Mouse (Mus musculus): Measurements from ENCODE around the gene Brinp2. TPM values are rescaled to one million over a fixed set of nuclear protein-coding genes. Genes with fewer than 3 reads are reported as not detected.
A peak's percentile ranks its signal among the peaks of the same experiment; 100 is the strongest.

The Brinp2 gene
- polyA plus RNA-seq, 1 experiment from 2014 or later, result 0.29 TPM

GRCm38 (mm10) chr1:158283869-158284268 is 72.3 kb downstream of the Brinp2 start:
- Histone ChIP-seq H3K4me1 (peaks cover 10% of the 10 kb centered on the region; the same call in 1 of the 2 replicates), H3K4me2 (replicated peaks) (no peak overlapping the region), H3K4me3 (no peak overlapping the region), H3K27ac (no peak overlapping the region), H3K9ac (no peak overlapping the region), H3K9me3 (no peaks in the 10 kb centered on the region), H3K36me3 (no peaks in the 10 kb centered on the region), H3K27me3 (0 out of 2 replicates have a peak, but pooled peaks cover 2% of the 10 kb centered on the region)
- 61% methylated on average over 7 of the region's 7 CpGs for WGBS
- ATAC-seq (ENCODE audit: low FRiP score, low read depth), result peak; percentile 48; the same call in 1 of the 2 replicates

- H3K4me1 ChIP-seq, result peaks cover 2% of the 10 kb centered on the region; the same call in 1 of the 2 replicates
- H3K9me3 ChIP-seq, result no peaks in the 10 kb centered on the region
- no peaks in the 10 kb centered on the region for H3K27me3 ChIP-seq
- H3K9ac ChIP-seq, result no peak overlapping the region
- H3K36me3 ChIP-seq, result no peaks in the 10 kb centered on the region
- 85% methylated on average over 9 of the region's 9 CpGs for WGBS
- no peak overlapping the region for H3K4me3 ChIP-seq
- no peak overlapping the region for H3K27ac ChIP-seq
- ATAC-seq (ENCODE audit: low FRiP score, low read depth), result no peak
- H3K4me2 ChIP-seq (replicated peaks), result no peak overlapping the region
Measured at GRCm38 (mm10) chr1:158272058-158272457, 84.1 kb downstream of the Brinp2 start.

GRCm38 (mm10) chr1:158267020-158267571 is 89.0 kb downstream of the Brinp2 start:
- Histone ChIP-seq H3K4me3 (no peak overlapping the region), H3K4me1 (peaks cover 11% of the 10 kb centered on the region), H3K36me3 (no peaks in the 10 kb centered on the region), H3K4me2 (replicated peaks) (no peak overlapping the region), H3K27me3 (0 out of 2 replicates have a peak, but pooled peaks cover 3% of the 10 kb centered on the region), H3K9me3 (no peaks in the 10 kb centered on the region), H3K9ac (no peak overlapping the region), H3K27ac (no peak overlapping the region)
- WGBS, result 22% methylated on average over 8 of the region's 8 CpGs
- peak; percentile 72 for ATAC-seq (ENCODE audit: low FRiP score, low read depth)

GRCm38 (mm10) chr1:158266293-158267019 is 89.7 kb downstream of the Brinp2 start:
- H3K9ac ChIP-seq, result no peak overlapping the region
- H3K27me3 ChIP-seq, result 0 out of 2 replicates have a peak, but pooled peaks cover 3% of the 10 kb centered on the region
- WGBS, result 31% methylated on average over 3 of the region's 3 CpGs
- no peak overlapping the region for H3K4me2 ChIP-seq (replicated peaks)
- H3K36me3 ChIP-seq, result no peaks in the 10 kb centered on the region
- H3K4me1 ChIP-seq, result peaks cover 11% of the 10 kb centered on the region
- H3K27ac ChIP-seq, result no peak overlapping the region
- no peak overlapping the region for H3K4me3 ChIP-seq
- H3K9me3 ChIP-seq, result no peaks in the 10 kb centered on the region
- peak; percentile 66 for ATAC-seq (ENCODE audit: low FRiP score, low read depth)

- H3K27me3 ChIP-seq, result 0 out of 2 replicates have a peak, but pooled peaks cover 4% of the 10 kb centered on the region
- H3K4me2 ChIP-seq (replicated peaks), result no peak overlapping the region
- H3K9me3 ChIP-seq, result no peaks in the 10 kb centered on the region
- H3K36me3 ChIP-seq, result no peaks in the 10 kb centered on the region
- 88% methylated on average over 5 of the region's 5 CpGs for WGBS
- H3K9ac ChIP-seq, result no peak overlapping the region
- no peaks in the 10 kb centered on the region for H3K4me1 ChIP-seq
- H3K4me3 ChIP-seq, result no peak overlapping the region
- H3K27ac ChIP-seq, result no peak overlapping the region
- no peak for ATAC-seq (ENCODE audit: low FRiP score, low read depth)
Measured at GRCm38 (mm10) chr1:158259516-158260235, 96.5 kb downstream of the Brinp2 start.

GRCm38 (mm10) chr1:158258685-158259292 is 97.3 kb downstream of the Brinp2 start:
- Histone ChIP-seq H3K4me1 (no peaks in the 10 kb centered on the region), H3K4me3 (no peak overlapping the region), H3K36me3 (no peaks in the 10 kb centered on the region), H3K27me3 (0 out of 2 replicates have a peak, but pooled peaks cover 7% of the 10 kb centered on the region), H3K9ac (no peak overlapping the region), H3K4me2 (replicated peaks) (no peak overlapping the region), H3K27ac (no peak overlapping the region), H3K9me3 (no peaks in the 10 kb centered on the region)
- no peak for ATAC-seq (ENCODE audit: low FRiP score, low read depth)
- 55% methylated on average over 6 of the region's 6 CpGs for WGBS

GRCm38 (mm10) chr1:158255912-158256680 is 100.0 kb downstream of the Brinp2 start:
- Histone ChIP-seq H3K27ac (no peak overlapping the region), H3K27me3 (peaks cover 11% of the 10 kb centered on the region; the same call in 1 of the 2 replicates), H3K4me1 (peaks cover 9% of the 10 kb centered on the region), H3K4me3 (no peak overlapping the region), H3K9ac (no peak overlapping the region), H3K9me3 (no peaks in the 10 kb centered on the region), H3K4me2 (replicated peaks) (no peak overlapping the region), H3K36me3 (no peaks in the 10 kb centered on the region)
- WGBS, result 82% methylated on average over 9 of the region's 9 CpGs
- no peak for ATAC-seq (ENCODE audit: low FRiP score, low read depth)

GRCm38 (mm10) chr1:158252682-158253222 is 103.4 kb downstream of the Brinp2 start:
- no peak for ATAC-seq (ENCODE audit: low FRiP score, low read depth)
- Histone ChIP-seq H3K4me3 (no peak overlapping the region), H3K9ac (no peak overlapping the region), H3K36me3 (no peaks in the 10 kb centered on the region), H3K4me2 (replicated peaks) (0 out of 2 replicates have a peak overlapping the region, but pooled peaks have one; percentile 17), H3K27ac (no peak overlapping the region), H3K4me1 (peaks cover 9% of the 10 kb centered on the region), H3K27me3 (peaks cover 14% of the 10 kb centered on the region; the same call in 1 of the 2 replicates), H3K9me3 (no peaks in the 10 kb centered on the region)
- WGBS, result 40% methylated on average over 8 of the region's 8 CpGs

- no peak overlapping the region for H3K4me2 ChIP-seq (replicated peaks)
- no peaks in the 10 kb centered on the region for H3K36me3 ChIP-seq
- peaks cover 9% of the 10 kb centered on the region for H3K4me1 ChIP-seq
- H3K27me3 ChIP-seq, result peaks cover 8% of the 10 kb centered on the region; the same call in 1 of the 2 replicates
- H3K9me3 ChIP-seq, result no peaks in the 10 kb centered on the region
- no peak overlapping the region for H3K9ac ChIP-seq
- no peak for ATAC-seq (ENCODE audit: low FRiP score, low read depth)
- H3K27ac ChIP-seq, result no peak overlapping the region
- WGBS, result 84% methylated on average over 3 of the region's 3 CpGs
- no peak overlapping the region for H3K4me3 ChIP-seq
Measured at GRCm38 (mm10) chr1:158248266-158248665, 107.9 kb downstream of the Brinp2 start.

GRCm38 (mm10) chr1:158246476-158247153 is 109.5 kb downstream of the Brinp2 start:
- WGBS, result 92% methylated on average over 14 of the region's 14 CpGs
- no peak for ATAC-seq (ENCODE audit: low FRiP score, low read depth)
- Histone ChIP-seq H3K36me3 (no peaks in the 10 kb centered on the region), H3K27ac (no peak overlapping the region), H3K27me3 (peaks cover 8% of the 10 kb centered on the region; the same call in 1 of the 2 replicates), H3K4me2 (replicated peaks) (no peak overlapping the region), H3K4me3 (no peak overlapping the region), H3K9ac (no peak overlapping the region), H3K9me3 (no peaks in the 10 kb centered on the region), H3K4me1 (no peaks in the 10 kb centered on the region)

All from limb, embryonic 13.5 days (tissue).